Mouse (Mus musculus) frontal cortex, postnatal 14 days (tissue): ENCODE results near the gene Wdr54.
A peak's percentile ranks its signal among the peaks of the same experiment; 100 is the strongest.

Source experiments
- DNase-seq, 2 experiments: peaks; one replicate each; pipeline ENCODE4 v3.0.0; 2022; ENCODE audit warnings: low spot score in 2 of 2

The Wdr54 gene

GRCm38 (mm10) chr6:83131469-83132034 is 24.6 kb downstream of the Wdr54 start:
- DNase-seq: no peak

- no peak for DNase-seq
Measured at GRCm38 (mm10) chr6:83127419-83127818, 28.8 kb downstream of the Wdr54 start.

- no peak for DNase-seq
Measured at GRCm38 (mm10) chr6:83125331-83125730, 30.9 kb downstream of the Wdr54 start, which contains the start of gene Ino80b. Gene Ino80b, minus strand, starts transcription at chr6:83125431.

- DNase-seq: peak; percentile 80 to 87
Measured at GRCm38 (mm10) chr6:83124851-83125312, 31.3 kb downstream of the Wdr54 start.

GRCm38 (mm10) chr6:83122961-83123360 is 33.2 kb downstream of the Wdr54 start:
- DNase-seq: no peak

- DNase-seq: no peak
Measured at GRCm38 (mm10) chr6:83121863-83122710, 34.1 kb downstream of the Wdr54 start.

GRCm38 (mm10) chr6:83120930-83121862 is 35.0 kb downstream of the Wdr54 start, which contains the start of gene Wbp1:
Gene Wbp1, minus strand, starts transcription at chr6:83121559.
- peak; percentile 94 to 98 for DNase-seq

- no peak for DNase-seq
Measured at GRCm38 (mm10) chr6:83119734-83120051, 36.5 kb downstream of the Wdr54 start.

- no peak for DNase-seq
Measured at GRCm38 (mm10) chr6:83118825-83119733, 37.1 kb downstream of the Wdr54 start.

- DNase-seq: no peak
Measured at GRCm38 (mm10) chr6:83118369-83118768, 37.8 kb downstream of the Wdr54 start.

- DNase-seq: no peak
Measured at GRCm38 (mm10) chr6:83117616-83118015, 38.6 kb downstream of the Wdr54 start.

GRCm38 (mm10) chr6:83117165-83117438 is 39.1 kb downstream of the Wdr54 start:
- DNase-seq: no peak

GRCm38 (mm10) chr6:83116373-83117164 is 39.6 kb downstream of the Wdr54 start:
- no peak for DNase-seq

GRCm38 (mm10) chr6:83115682-83116372 is 40.4 kb downstream of the Wdr54 start:
- DNase-seq: no peak

GRCm38 (mm10) chr6:83115011-83115671 is 41.1 kb downstream of the Wdr54 start, which contains the start of gene Mogs:
Gene Mogs, plus strand, starts transcription at chr6:83115496.
- peak; percentile 81 to 90 for DNase-seq

GRCm38 (mm10) chr6:83111510-83112136 is 44.6 kb downstream of the Wdr54 start:
- DNase-seq: no peak

- DNase-seq: peak in 1 of 2 experiments; percentile 72
Measured at GRCm38 (mm10) chr6:83108762-83109668, 47.2 kb downstream of the Wdr54 start, which contains the start of gene Mrpl53. Gene Mrpl53, plus strand, starts transcription at chr6:83109040.
